Mouse (Mus musculus): ENCODE results near the gene Tfdp2. TPM values are rescaled to one million over a fixed set of nuclear protein-coding genes. Genes with fewer than 3 reads are reported as not detected.
"Not testable (repeated sequence)": the region's sequence is repeated elsewhere in the genome, so short reads cannot be mapped to it uniquely, and the experiment has no call there.

Tfdp2 gene
- polyA plus RNA-seq, 1 experiment from 2014 or later = 65.8 TPM

GRCm38 (mm10) chr9:96350476-96350875 lies 154.4 kb downstream of the Tfdp2 start:
- no peaks in the 10 kb centered on the region for H3K27me3 ChIP-seq (ENCODE audit: control insufficient read depth, insufficient read depth, low read length)
- 71% methylated on average over 3 of the region's 3 CpGs for WGBS
- H3K9me3 ChIP-seq (ENCODE audit: control insufficient read depth, low read length) = no peaks in the 10 kb centered on the region
- DNase-seq (ENCODE audit: low spot score) = no peak
- no peak overlapping the region for H3K27ac ChIP-seq (replicated peaks; ENCODE audit: low read depth, low read length)
- H3K4me2 ChIP-seq (ENCODE audit: low read depth, severe bottlenecking) = no peak overlapping the region
- no peaks in the 10 kb centered on the region for H3K36me3 ChIP-seq (ENCODE audit: control insufficient read depth, insufficient read depth, low read length)
- H3K4me1 ChIP-seq (ENCODE audit: control insufficient read depth, insufficient read depth, low read length) = no peaks in the 10 kb centered on the region
- no peak overlapping the region for H3K4me3 ChIP-seq (ENCODE audit: low read depth, low read length)
- ATAC-seq (ENCODE audit: insufficient number of reproducible peaks, low FRiP score, low TSS enrichment, low read depth) = no peak
- no peak overlapping the region for H3K9ac ChIP-seq (ENCODE audit: low read length)

GRCm38 (mm10) chr9:96351771-96352170 lies 155.7 kb downstream of the Tfdp2 start:
- 92% methylated on average over 6 of the region's 6 CpGs for WGBS
- ATAC-seq (ENCODE audit: insufficient number of reproducible peaks, low FRiP score, low TSS enrichment, low read depth); H3K27ac ChIP-seq (replicated peaks; ENCODE audit: low read depth, low read length); H3K27me3 ChIP-seq (ENCODE audit: control insufficient read depth, insufficient read depth, low read length); H3K4me1 ChIP-seq (ENCODE audit: control insufficient read depth, insufficient read depth, low read length); H3K4me2 ChIP-seq (ENCODE audit: low read depth, severe bottlenecking); DNase-seq (ENCODE audit: low spot score); H3K36me3 ChIP-seq (ENCODE audit: control insufficient read depth, insufficient read depth, low read length); H3K4me3 ChIP-seq (ENCODE audit: low read depth, low read length); H3K9ac ChIP-seq (ENCODE audit: low read length); H3K9me3 ChIP-seq (ENCODE audit: control insufficient read depth, low read length): not testable (repeated sequence)

GRCm38 (mm10) chr9:96353121-96353769 lies 157.2 kb downstream of the Tfdp2 start:
- DNase-seq (ENCODE audit: low spot score) (no peak), ATAC-seq (ENCODE audit: insufficient number of reproducible peaks, low FRiP score, low TSS enrichment, low read depth) (no peak)
- 84% methylated on average over 12 of the region's 12 CpGs for WGBS
- H3K4me3 ChIP-seq (ENCODE audit: low read depth, low read length) = no peak overlapping the region
- H3K9me3 ChIP-seq (ENCODE audit: control insufficient read depth, low read length) = no peaks in the 10 kb centered on the region
- H3K9ac ChIP-seq (ENCODE audit: low read length) = no peak overlapping the region
- no peak overlapping the region for H3K4me2 ChIP-seq (ENCODE audit: low read depth, severe bottlenecking)
- H3K4me1 ChIP-seq (ENCODE audit: control insufficient read depth, insufficient read depth, low read length) = no peaks in the 10 kb centered on the region
- H3K27ac ChIP-seq (replicated peaks; ENCODE audit: low read depth, low read length) = no peak overlapping the region
- no peaks in the 10 kb centered on the region for H3K36me3 ChIP-seq (ENCODE audit: control insufficient read depth, insufficient read depth, low read length)
- no peaks in the 10 kb centered on the region for H3K27me3 ChIP-seq (ENCODE audit: control insufficient read depth, insufficient read depth, low read length)

- Histone ChIP-seq H3K4me1 (ENCODE audit: control insufficient read depth, insufficient read depth, low read length) (no peaks in the 10 kb centered on the region), H3K4me2 (ENCODE audit: low read depth, severe bottlenecking) (no peak overlapping the region), H3K4me3 (ENCODE audit: low read depth, low read length) (no peak overlapping the region), H3K9me3 (ENCODE audit: control insufficient read depth, low read length) (no peaks in the 10 kb centered on the region), H3K27me3 (ENCODE audit: control insufficient read depth, insufficient read depth, low read length) (no peaks in the 10 kb centered on the region), H3K27ac (replicated peaks; ENCODE audit: low read depth, low read length) (no peak overlapping the region), H3K36me3 (ENCODE audit: control insufficient read depth, insufficient read depth, low read length) (no peaks in the 10 kb centered on the region), H3K9ac (ENCODE audit: low read length) (no peak overlapping the region)
- no peak for DNase-seq (ENCODE audit: low spot score)
- 87% methylated on average over 8 of the region's 8 CpGs for WGBS
- ATAC-seq (ENCODE audit: insufficient number of reproducible peaks, low FRiP score, low TSS enrichment, low read depth) = no peak
Measured at GRCm38 (mm10) chr9:96353799-96354198, 157.7 kb downstream of the Tfdp2 start.

- 87% methylated on average over 3 of the region's 3 CpGs for WGBS
- H3K4me1 ChIP-seq (ENCODE audit: control insufficient read depth, insufficient read depth, low read length) = peaks cover 13% of the 10 kb centered on the region
- H3K27ac ChIP-seq (replicated peaks; ENCODE audit: low read depth, low read length) = no peak overlapping the region
- no peaks in the 10 kb centered on the region for H3K9me3 ChIP-seq (ENCODE audit: control insufficient read depth, low read length)
- H3K4me3 ChIP-seq (ENCODE audit: low read depth, low read length) = no peak overlapping the region
- no peaks in the 10 kb centered on the region for H3K27me3 ChIP-seq (ENCODE audit: control insufficient read depth, insufficient read depth, low read length)
- no peak overlapping the region for H3K4me2 ChIP-seq (ENCODE audit: low read depth, severe bottlenecking)
- no peak for ATAC-seq (ENCODE audit: insufficient number of reproducible peaks, low FRiP score, low TSS enrichment, low read depth)
- H3K9ac ChIP-seq (ENCODE audit: low read length) = no peak overlapping the region
- no peaks in the 10 kb centered on the region for H3K36me3 ChIP-seq (ENCODE audit: control insufficient read depth, insufficient read depth, low read length)
- no peak for DNase-seq (ENCODE audit: low spot score)
Measured at GRCm38 (mm10) chr9:96360056-96360455, 164.0 kb downstream of the Tfdp2 start.

GRCm38 (mm10) chr9:96363581-96364140 lies 167.6 kb downstream of the Tfdp2 start:
- H3K4me1 ChIP-seq (ENCODE audit: control insufficient read depth, insufficient read depth, low read length) = peaks cover 13% of the 10 kb centered on the region
- no peaks in the 10 kb centered on the region for H3K9me3 ChIP-seq (ENCODE audit: control insufficient read depth, low read length)
- H3K9ac ChIP-seq (ENCODE audit: low read length) = peak overlapping the region; percentile 88
- peak overlapping the region; percentile 76 for H3K4me3 ChIP-seq (ENCODE audit: low read depth, low read length)
- WGBS = under 1% methylated on average over 62 of the region's 64 CpGs
- no peaks in the 10 kb centered on the region for H3K27me3 ChIP-seq (ENCODE audit: control insufficient read depth, insufficient read depth, low read length)
- DNase-seq (ENCODE audit: low spot score) = peak; percentile 74
- peak overlapping the region; percentile 94 for H3K27ac ChIP-seq (replicated peaks; ENCODE audit: low read depth, low read length)
- peak; percentile 62 for ATAC-seq (ENCODE audit: insufficient number of reproducible peaks, low FRiP score, low TSS enrichment, low read depth)
- peak overlapping the region; percentile 54 for H3K4me2 ChIP-seq (ENCODE audit: low read depth, severe bottlenecking)
- no peaks in the 10 kb centered on the region for H3K36me3 ChIP-seq (ENCODE audit: control insufficient read depth, insufficient read depth, low read length)

- no peaks in the 10 kb centered on the region for H3K27me3 ChIP-seq (ENCODE audit: control insufficient read depth, insufficient read depth, low read length)
- peak within 1 kb of the TSS; percentile 54 for H3K4me2 ChIP-seq (ENCODE audit: low read depth, severe bottlenecking)
- ATAC-seq (ENCODE audit: insufficient number of reproducible peaks, low FRiP score, low TSS enrichment, low read depth) = peak; percentile 94
- no peaks in the 10 kb centered on the region for H3K9me3 ChIP-seq (ENCODE audit: control insufficient read depth, low read length)
- peaks cover 13% of the 10 kb centered on the region for H3K4me1 ChIP-seq (ENCODE audit: control insufficient read depth, insufficient read depth, low read length)
- peak within 1 kb of the TSS; percentile 94 for H3K27ac ChIP-seq (replicated peaks; ENCODE audit: low read depth, low read length)
- peak within 1 kb of the TSS; percentile 88 for H3K9ac ChIP-seq (ENCODE audit: low read length)
- no peaks in the 10 kb centered on the region for H3K36me3 ChIP-seq (ENCODE audit: control insufficient read depth, insufficient read depth, low read length)
- WGBS = under 1% methylated on average over 64 of the region's 81 CpGs
- DNase-seq (ENCODE audit: low spot score) = peak; percentile 100
- peak within 1 kb of the TSS; percentile 76 for H3K4me3 ChIP-seq (ENCODE audit: low read depth, low read length)
Measured at GRCm38 (mm10) chr9:96364141-96364838, 168.2 kb downstream of the Tfdp2 start, which contains the start of gene Atp1b3. Gene Atp1b3 (minus strand): TSS chr9:96364442.

GRCm38 (mm10) chr9:96365271-96365872 lies 169.3 kb downstream of the Tfdp2 start:
- Histone ChIP-seq H3K9ac (ENCODE audit: low read length) (no peak overlapping the region), H3K27ac (replicated peaks; ENCODE audit: low read depth, low read length) (no peak overlapping the region), H3K36me3 (ENCODE audit: control insufficient read depth, insufficient read depth, low read length) (no peaks in the 10 kb centered on the region), H3K27me3 (ENCODE audit: control insufficient read depth, insufficient read depth, low read length) (no peaks in the 10 kb centered on the region), H3K4me1 (ENCODE audit: control insufficient read depth, insufficient read depth, low read length) (peaks cover 11% of the 10 kb centered on the region), H3K4me2 (ENCODE audit: low read depth, severe bottlenecking) (no peak overlapping the region), H3K4me3 (ENCODE audit: low read depth, low read length) (no peak overlapping the region), H3K9me3 (ENCODE audit: control insufficient read depth, low read length) (no peaks in the 10 kb centered on the region)
- ATAC-seq (ENCODE audit: insufficient number of reproducible peaks, low FRiP score, low TSS enrichment, low read depth) (no peak), DNase-seq (ENCODE audit: low spot score) (no peak)
- WGBS = 77% methylated on average over 6 of the region's 6 CpGs

Data from limb, embryonic 11.5 days (tissue).